Mouse (Mus musculus): ENCODE results near the gene Dnttip2.

Dnttip2 gene

GRCm38 (mm10) chr3:122291828-122292227 lies 17.6 kb downstream of the Dnttip2 start:
- DNase-seq: no peak

- DNase-seq: peak; percentile 98
Observed at GRCm38 (mm10) chr3:122292300-122293222, 18.4 kb downstream of the Dnttip2 start.

- DNase-seq: no peak
Observed at GRCm38 (mm10) chr3:122293223-122293953, 19.2 kb downstream of the Dnttip2 start.

GRCm38 (mm10) chr3:122293954-122294850 lies 20.0 kb downstream of the Dnttip2 start, which contains the start of gene Bcar3:
Gene Bcar3 (plus strand): TSS chr3:122294136.
- DNase-seq: peak; percentile 92

- peak; percentile 53 for DNase-seq
Observed at GRCm38 (mm10) chr3:122295511-122295910, 21.3 kb downstream of the Dnttip2 start.

GRCm38 (mm10) chr3:122296979-122297378 lies 22.8 kb downstream of the Dnttip2 start:
- DNase-seq: no peak

- peak; percentile 36 for DNase-seq
Observed at GRCm38 (mm10) chr3:122300983-122301919, 27.1 kb downstream of the Dnttip2 start.

- no peak for DNase-seq
Observed at GRCm38 (mm10) chr3:122304560-122304959, 30.4 kb downstream of the Dnttip2 start.

- DNase-seq: no peak
Observed at GRCm38 (mm10) chr3:122307894-122308671, 33.9 kb downstream of the Dnttip2 start.

- no peak for DNase-seq
Observed at GRCm38 (mm10) chr3:122308981-122309380, 34.8 kb downstream of the Dnttip2 start.

GRCm38 (mm10) chr3:122312078-122312477 lies 37.9 kb downstream of the Dnttip2 start:
- DNase-seq: peak; percentile 91

GRCm38 (mm10) chr3:122312936-122313629 lies 38.9 kb downstream of the Dnttip2 start:
- DNase-seq: no peak

- DNase-seq: no peak
Observed at GRCm38 (mm10) chr3:122313936-122314335, 39.7 kb downstream of the Dnttip2 start.

- no peak for DNase-seq
Observed at GRCm38 (mm10) chr3:122316621-122317020, 42.4 kb downstream of the Dnttip2 start.

GRCm38 (mm10) chr3:122317339-122317738 lies 43.2 kb downstream of the Dnttip2 start:
- no peak for DNase-seq

- DNase-seq: no peak
Observed at GRCm38 (mm10) chr3:122322226-122322625, 48.0 kb downstream of the Dnttip2 start.

- DNase-seq: peak; percentile 33
Observed at GRCm38 (mm10) chr3:122323841-122324240, 49.7 kb downstream of the Dnttip2 start.

GRCm38 (mm10) chr3:122324528-122324927 lies 50.3 kb downstream of the Dnttip2 start:
- no peak for DNase-seq

GRCm38 (mm10) chr3:122330484-122330883 lies 56.3 kb downstream of the Dnttip2 start:
- no peak for DNase-seq

GRCm38 (mm10) chr3:122333493-122333892 lies 59.3 kb downstream of the Dnttip2 start:
- no peak for DNase-seq

Data from kidney, adult 18-20 months (tissue).